Mouse (Mus musculus) G1E (cell line): Measurements from ENCODE around the gene Glb1l3. TPM values are rescaled to one million over a fixed set of nuclear protein-coding genes. Genes with fewer than 3 reads are reported as not detected.

ENCODE experiments used
- ATAC-seq: 2 replicates; pipeline ENCODE4 v1.8.0; 2016; ENCODE audit warnings: mild to moderate bottlenecking; ENCODE audit not compliant: insufficient number of reproducible peaks, poor library complexity, low FRiP score, severe bottlenecking; ENCODE audit errors: extremely low read depth
- DNase-seq: peaks from one replicate; pipeline ENCODE4 v3.0.0; 2012; ENCODE audit warnings: low spot score
- H3K27me3 ChIP-seq: 2 replicates; pipeline ENCODE4 v1.6.1; 2012; ENCODE audit warnings: mild to moderate bottlenecking, low read length, inconsistent platforms; ENCODE audit not compliant: insufficient read depth
- H3K36me3 ChIP-seq: replicated peaks from 2 replicates; pipeline ENCODE3; 2012; ENCODE audit warnings: mild to moderate bottlenecking, inconsistent platforms
- H3K4me1 ChIP-seq: 2 replicates; pipeline ENCODE4 v1.6.1; 2012; ENCODE audit warnings: low read depth, low read length, inconsistent platforms, mixed read lengths; ENCODE audit not compliant: insufficient read depth
- H3K4me3 ChIP-seq: 2 replicates; pipeline ENCODE4 v1.5.1; 2012; ENCODE audit warnings: low read depth, mild to moderate bottlenecking, inconsistent platforms, low read length, moderate library complexity, mixed read lengths
- H3K9me3 ChIP-seq: replicated peaks from 2 replicates; pipeline ENCODE4 v1.6.1; 2012; ENCODE audit warnings: inconsistent platforms
- CTCF ChIP-seq: IDR thresholded peaks from 2 replicates; pipeline ENCODE4 v1.5.1; 2012; ENCODE audit warnings: low read depth, low read length, inconsistent platforms, mixed read lengths
- GATA1 ChIP-seq: IDR thresholded peaks from 2 replicates; pipeline ENCODE4 v1.6.1; 2012; ENCODE audit warnings: borderline replicate concordance, low read length, inconsistent platforms, mixed read lengths
- GATA2 ChIP-seq: IDR thresholded peaks from 2 replicates; pipeline ENCODE4 v1.6.1; 2012; ENCODE audit warnings: low read depth, low read length, inconsistent platforms, borderline replicate concordance
- POLR2AphosphoS5 ChIP-seq: IDR thresholded peaks from 2 replicates; pipeline ENCODE4 v1.6.1; 2012; ENCODE audit warnings: low read depth, low read length, inconsistent platforms; ENCODE audit not compliant: insufficient replicate concordance
- TAL1 ChIP-seq: conservative IDR thresholded peaks from 2 replicates; pipeline ENCODE4 v1.6.1; 2012; ENCODE audit warnings: low read depth, low read length, inconsistent platforms, mixed read lengths
- polyA plus RNA-seq: library from polyadenylated mRNA; stranded (reverse); fragments of >175 nt; gene quantifications from 2 replicates; pipeline ENCODE4 v1.2.3, GENCODE M21; 2012
- total RNA-seq, 2 experiments: library from RNA; stranded (forward) in 1 of 2; stranded (reverse) in 1 of 2; fragments of 200-1000 nt in 1 of 2; fragments of >200 nt in 1 of 2; fragmentation: Nextera tagmentation in 1 of 2; gene quantifications; 2 replicates each; pipeline ENCODE4 v1.2.3; 2014 to 2017

Gene Glb1l3
- total and polyA plus RNA-seq, 3 experiments: not detected

- no peak for DNase-seq
- Histone ChIP-seq H3K27me3 (no peaks in the 10 kb centered on the region), H3K4me3 (no peak overlapping the region), H3K4me1 (no peaks in the 10 kb centered on the region), H3K9me3 (no peaks in the 10 kb centered on the region), H3K36me3 (no peaks in the 10 kb centered on the region)
- ATAC-seq: no peak
- TF ChIP-seq GATA2 (no peak), TAL1 (no peak), GATA1 (no peak), POLR2AphosphoS5 (no peak), CTCF (no peak)
These were observed 60.3 kb downstream of the Glb1l3 start for GRCm38 (mm10) chr9:26800357-26800756.

- no peaks in the 10 kb centered on the region for H3K4me1 ChIP-seq
- H3K9me3 ChIP-seq: no peaks in the 10 kb centered on the region
- H3K36me3 ChIP-seq: no peaks in the 10 kb centered on the region
- DNase-seq (no peak), ATAC-seq (no peak)
- H3K4me3 ChIP-seq: no peak overlapping the region
- H3K27me3 ChIP-seq: no peaks in the 10 kb centered on the region
- TF ChIP-seq GATA1 (no peak), TAL1 (no peak), POLR2AphosphoS5 (no peak), GATA2 (no peak), CTCF (no peak)
These were observed 62.0 kb downstream of the Glb1l3 start for GRCm38 (mm10) chr9:26798731-26799130.

GRCm38 (mm10) chr9:26798205-26798604 is 62.5 kb downstream of the Glb1l3 start:
- ATAC-seq (no peak), DNase-seq (no peak)
- H3K4me1 ChIP-seq: no peaks in the 10 kb centered on the region
- no peaks in the 10 kb centered on the region for H3K27me3 ChIP-seq
- H3K36me3 ChIP-seq: no peaks in the 10 kb centered on the region
- TF ChIP-seq POLR2AphosphoS5 (no peak), CTCF (no peak), GATA2 (no peak), GATA1 (no peak), TAL1 (no peak)
- H3K4me3 ChIP-seq: no peak overlapping the region
- H3K9me3 ChIP-seq: peaks cover under 1% of the 10 kb centered on the region; the same call in 1 of the 2 replicates

GRCm38 (mm10) chr9:26792829-26793228 is 67.9 kb downstream of the Glb1l3 start:
- Histone ChIP-seq H3K27me3 (no peaks in the 10 kb centered on the region; the same call in 1 of the 2 replicates), H3K9me3 (peaks cover 5% of the 10 kb centered on the region), H3K36me3 (no peaks in the 10 kb centered on the region), H3K4me1 (no peaks in the 10 kb centered on the region), H3K4me3 (no peak overlapping the region)
- ATAC-seq: no peak
- no peak for TF ChIP-seq TAL1
- TF ChIP-seq GATA1: no peak
- no peak for TF ChIP-seq GATA2
- TF ChIP-seq POLR2AphosphoS5: no peak
- no peak for TF ChIP-seq CTCF
- DNase-seq: no peak

DNA sequence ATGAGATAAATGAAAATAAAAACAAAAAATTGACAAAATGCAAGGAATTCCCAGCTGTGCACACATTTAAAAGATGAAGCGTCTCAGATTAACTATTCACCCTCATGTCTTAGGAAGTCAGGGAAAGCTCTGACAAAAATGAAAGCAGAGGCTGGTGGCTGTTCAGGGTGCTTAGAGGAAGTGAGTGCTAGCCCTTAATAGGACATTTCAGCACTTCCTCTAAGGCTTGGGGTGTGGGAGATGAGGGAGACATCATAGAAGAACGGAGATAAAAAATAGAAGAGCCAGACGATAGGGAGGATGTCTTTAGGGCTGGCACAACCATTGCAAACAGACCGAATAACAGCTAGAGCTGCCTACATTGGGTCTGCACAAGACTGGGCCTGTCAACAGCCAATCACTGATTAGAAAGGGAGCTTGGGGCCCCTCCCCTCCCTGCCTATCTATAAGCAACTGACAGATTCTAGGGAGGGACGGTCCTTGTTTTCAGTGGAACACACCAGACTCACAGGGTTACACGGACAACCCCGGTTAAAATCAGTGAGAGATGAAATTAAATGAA is 77.2 kb downstream of the Glb1l3 start:
- Histone ChIP-seq H3K4me3 (no peak overlapping the region), H3K27me3 (no peaks in the 10 kb centered on the region), H3K36me3 (no peaks in the 10 kb centered on the region), H3K4me1 (no peaks in the 10 kb centered on the region), H3K9me3 (no peaks in the 10 kb centered on the region)
- ATAC-seq: no peak
- no peak for DNase-seq
- TF ChIP-seq GATA2 (no peak), CTCF (no peak), TAL1 (no peak), POLR2AphosphoS5 (no peak)

GRCm38 (mm10) chr9:26778421-26778820 is 82.3 kb downstream of the Glb1l3 start:
- no peak for TF ChIP-seq CTCF
- no peak for TF ChIP-seq GATA2
- TF ChIP-seq GATA1: no peak
- TF ChIP-seq POLR2AphosphoS5: no peak
- TF ChIP-seq TAL1: no peak
- no peaks in the 10 kb centered on the region for H3K36me3 ChIP-seq
- H3K27me3 ChIP-seq: no peaks in the 10 kb centered on the region
- ATAC-seq (no peak), DNase-seq (no peak)
- no peak overlapping the region for H3K4me3 ChIP-seq
- no peaks in the 10 kb centered on the region for H3K9me3 ChIP-seq
- no peaks in the 10 kb centered on the region for H3K4me1 ChIP-seq
